Mouse (Mus musculus) testis, adult 2 months (tissue): ENCODE data around the gene Pom121l2.

Experiments
- CTCF ChIP-seq: fragments of 200-500 bp; IDR thresholded peaks from 2 replicates; pipeline ENCODE4 v1.5.1; 2012; ENCODE audit warnings: low read depth, mild to moderate bottlenecking, inconsistent platforms, low read length, moderate library complexity; ENCODE audit not compliant: control insufficient read depth, insufficient read depth, insufficient replicate concordance
- POLR2A ChIP-seq: fragments of 200-500 bp; IDR thresholded peaks from 2 replicates; pipeline ENCODE4 v1.6.1; 2012; ENCODE audit warnings: low read depth, mild to moderate bottlenecking, inconsistent platforms, low read length, moderate library complexity; ENCODE audit not compliant: control insufficient read depth

DNA sequence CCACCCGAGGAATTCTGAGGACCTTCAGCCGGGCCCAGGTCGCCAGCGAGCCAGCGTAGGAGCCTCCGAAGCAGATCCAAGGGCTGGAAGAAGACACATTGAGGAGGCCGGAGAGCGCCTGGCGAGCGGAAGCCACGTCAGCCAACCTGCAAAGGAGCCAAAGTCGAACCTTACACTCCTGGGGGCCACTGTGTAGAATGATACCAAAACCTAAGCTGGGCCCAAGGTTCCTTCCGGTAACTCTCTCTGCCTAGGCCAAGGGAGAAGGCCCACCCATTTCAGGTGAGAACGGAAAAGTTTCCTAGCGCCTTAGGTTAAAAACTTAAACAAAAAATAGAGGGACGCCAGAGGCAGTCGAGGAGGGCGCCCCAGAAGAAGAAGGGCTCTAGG is 26.1 kb downstream of the Pom121l2 start:
- no peak for TF ChIP-seq CTCF
- no peak for TF ChIP-seq POLR2A
